Mouse (Mus musculus): ENCODE results near the gene Ppa2.
A peak's percentile ranks its signal among the peaks of the same experiment; 100 is the strongest.

Gene Ppa2

DNA sequence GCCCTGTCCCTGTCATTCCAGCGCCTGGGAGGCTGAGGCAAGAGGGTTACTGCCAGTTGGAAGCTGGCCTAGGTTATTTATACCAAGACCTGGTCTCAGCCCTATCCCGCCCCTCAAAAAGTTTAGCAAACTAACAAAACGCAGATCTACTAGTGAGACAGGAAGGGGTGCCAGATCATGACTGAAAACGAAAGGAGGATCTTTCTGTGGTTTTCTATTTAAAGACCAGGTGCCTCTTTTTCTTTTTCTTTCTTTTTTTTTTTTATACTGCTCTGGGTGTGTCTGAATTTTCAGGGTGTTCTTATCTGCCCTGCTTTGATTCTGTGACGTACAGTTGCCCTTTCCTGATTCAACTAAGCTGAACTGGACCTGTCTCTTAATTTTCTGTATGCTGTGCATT lies 22.4 kb downstream of the Ppa2 start:
- no peak for DNase-seq

DNA sequence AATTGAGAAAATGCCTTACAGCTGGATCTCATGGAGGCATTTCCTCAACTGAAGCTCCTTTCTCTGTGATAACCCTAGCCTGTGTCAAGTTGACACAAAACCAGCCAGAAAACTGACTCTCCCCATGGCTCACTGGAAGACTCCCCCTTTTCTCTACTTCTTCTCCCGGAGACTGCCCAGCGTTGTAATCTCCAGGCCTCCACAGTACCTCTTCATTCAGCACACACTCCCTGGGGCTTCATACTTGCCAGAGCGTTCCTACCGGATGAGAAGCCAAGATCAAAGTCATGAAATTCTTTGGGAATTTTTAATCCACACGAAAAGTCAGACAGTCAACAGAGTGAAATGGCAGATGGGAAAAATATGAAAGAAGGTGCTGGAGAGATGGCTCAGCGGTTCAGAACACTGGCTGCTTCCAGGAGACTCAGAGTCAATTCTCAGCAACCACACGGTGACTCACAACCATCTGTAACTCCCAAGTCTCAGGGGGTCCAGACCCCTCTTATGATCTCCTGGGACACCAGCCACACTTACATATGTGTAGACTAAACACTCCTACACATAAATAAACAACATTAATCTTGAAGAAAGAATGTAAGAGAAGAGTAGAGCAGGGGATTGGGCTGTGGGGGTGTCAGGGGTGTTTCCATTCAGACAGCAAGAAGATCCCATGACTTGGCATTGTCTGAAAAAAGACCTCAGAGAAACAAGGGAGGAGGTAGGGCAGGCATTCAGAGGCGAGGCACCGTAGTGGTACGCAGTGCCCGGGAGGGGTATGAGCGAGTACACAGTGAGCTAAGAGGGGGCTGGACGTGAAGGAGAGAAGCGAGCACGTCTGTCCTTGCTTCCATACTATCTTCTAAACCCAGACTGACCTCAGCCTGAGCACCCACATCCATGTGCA lies 23.6 kb downstream of the Ppa2 start:
- no peak for DNase-seq

DNA sequence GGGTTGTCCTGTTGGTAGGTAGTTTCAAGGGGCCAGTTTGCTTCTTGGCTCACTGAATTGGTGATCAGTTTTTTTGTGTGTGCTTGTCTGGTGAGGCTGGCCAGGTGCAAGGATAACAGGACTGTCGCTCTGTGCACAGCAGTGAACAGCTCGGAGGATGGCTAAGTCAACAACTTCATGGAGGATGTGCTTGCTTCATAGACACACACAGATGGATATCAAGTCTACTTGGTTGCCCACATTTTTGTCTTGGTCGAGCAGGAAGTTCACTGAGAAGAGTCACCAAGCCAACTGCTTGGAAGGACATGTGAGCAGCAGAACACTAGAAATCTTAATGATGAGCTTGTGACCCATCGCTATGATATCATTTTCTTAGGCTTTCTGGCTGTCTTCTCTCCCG lies 24.8 kb downstream of the Ppa2 start:
- DNase-seq = no peak

DNA sequence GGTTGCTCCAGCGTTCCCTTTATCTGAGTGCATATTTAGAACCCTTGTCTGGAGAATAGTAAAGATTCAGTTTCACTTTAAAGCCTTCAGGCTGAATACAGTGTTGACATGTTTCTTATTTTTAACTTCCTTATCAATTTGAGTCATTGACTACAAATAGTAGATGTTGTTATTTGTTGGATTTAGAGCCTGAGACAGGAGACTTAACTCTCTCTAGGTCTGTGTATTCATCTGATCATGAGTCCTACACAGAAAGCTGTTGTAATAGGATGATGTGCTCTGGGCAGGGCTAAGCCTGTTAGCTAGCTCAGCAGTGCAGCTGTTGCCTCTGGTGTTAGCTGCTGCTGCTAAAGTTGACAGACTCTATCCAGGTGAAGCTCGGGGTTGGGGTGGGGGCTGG lies 25.3 kb downstream of the Ppa2 start:
- no peak for DNase-seq

DNA sequence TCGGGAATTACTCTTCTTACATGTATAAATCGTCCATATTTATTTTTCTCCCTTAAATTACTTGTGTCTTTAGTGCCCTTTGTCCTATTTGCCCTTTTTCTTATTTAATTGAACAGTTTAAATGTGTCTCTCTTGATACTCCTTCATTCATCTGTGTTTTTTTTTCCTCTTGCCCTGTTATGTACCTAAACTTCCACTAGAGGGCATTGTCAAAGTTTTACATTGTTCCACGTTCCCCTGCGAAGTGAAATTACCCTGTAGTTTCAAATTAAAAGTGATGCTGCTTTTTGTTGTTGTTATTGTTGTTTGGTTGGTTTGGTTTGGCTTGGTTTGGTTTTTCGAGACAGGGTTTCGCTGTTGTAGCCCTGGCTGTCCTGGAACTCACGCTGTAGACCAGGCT lies 26.5 kb downstream of the Ppa2 start:
- DNase-seq = no peak

DNA sequence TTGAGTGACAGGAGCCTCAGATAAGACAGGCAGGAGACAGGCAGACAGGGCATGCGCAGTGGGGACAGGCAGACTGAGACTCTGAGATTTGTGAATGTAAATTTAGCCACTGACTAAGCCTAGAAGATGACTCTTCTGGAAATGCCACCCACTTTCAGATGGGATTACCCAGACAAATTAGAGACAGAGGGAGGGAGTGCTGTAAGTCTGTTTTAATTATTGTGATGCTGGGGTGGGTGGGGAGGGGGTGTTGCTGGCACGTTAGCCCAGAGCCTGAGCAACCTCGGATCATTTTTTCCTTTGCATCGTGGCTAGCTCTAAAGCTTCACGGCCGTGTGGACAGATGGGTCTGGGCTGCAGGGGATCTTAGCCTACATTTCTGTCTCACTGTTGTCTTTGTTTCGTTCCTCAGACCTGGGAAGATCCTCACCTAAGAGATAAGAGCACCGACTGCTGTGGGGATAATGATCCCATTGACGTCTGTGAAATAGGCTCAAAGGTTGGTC lies 29.0 kb downstream of the Ppa2 start:
- DNase-seq = peak; percentile 80

DNA sequence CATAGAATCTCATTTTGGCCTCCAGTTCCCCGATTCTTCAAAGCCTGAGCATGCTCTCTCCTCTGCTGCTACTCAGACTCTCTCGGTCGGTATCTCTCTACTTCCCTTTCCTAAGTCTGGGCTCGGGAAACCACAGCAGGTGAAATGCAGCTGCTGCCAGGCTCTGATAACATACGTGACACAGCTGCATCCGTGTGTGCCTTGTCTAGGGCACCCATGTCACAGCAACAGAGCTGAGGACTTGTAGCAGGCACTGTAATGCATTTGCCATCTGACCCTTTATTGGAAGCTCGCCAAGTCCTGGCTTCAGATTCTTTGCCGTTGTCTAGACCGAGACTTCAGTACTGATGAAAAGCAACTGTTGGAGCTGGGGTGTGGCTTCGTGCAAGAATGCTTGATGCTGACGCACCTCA lies 29.5 kb downstream of the Ppa2 start:
- no peak for DNase-seq

DNA sequence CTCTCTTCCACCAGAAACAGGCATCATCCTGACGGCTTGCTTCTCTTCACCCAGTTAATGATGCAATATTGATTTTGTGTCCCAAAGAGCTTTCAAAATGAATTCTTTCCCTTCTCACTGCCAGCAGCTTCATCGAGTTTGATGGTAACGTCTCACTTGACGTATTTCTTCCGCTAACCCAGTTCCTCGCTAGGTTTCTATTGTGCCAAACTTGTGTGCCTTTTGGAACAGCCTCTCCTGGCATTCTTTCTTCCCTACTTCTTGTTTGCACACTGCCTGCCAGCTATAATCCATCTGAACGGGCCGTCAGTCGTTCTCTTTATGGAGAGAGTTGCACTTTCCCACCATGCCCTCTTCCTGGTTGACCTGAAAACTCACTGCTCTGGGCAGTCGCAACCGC lies 31.2 kb downstream of the Ppa2 start:
- no peak for DNase-seq

DNA sequence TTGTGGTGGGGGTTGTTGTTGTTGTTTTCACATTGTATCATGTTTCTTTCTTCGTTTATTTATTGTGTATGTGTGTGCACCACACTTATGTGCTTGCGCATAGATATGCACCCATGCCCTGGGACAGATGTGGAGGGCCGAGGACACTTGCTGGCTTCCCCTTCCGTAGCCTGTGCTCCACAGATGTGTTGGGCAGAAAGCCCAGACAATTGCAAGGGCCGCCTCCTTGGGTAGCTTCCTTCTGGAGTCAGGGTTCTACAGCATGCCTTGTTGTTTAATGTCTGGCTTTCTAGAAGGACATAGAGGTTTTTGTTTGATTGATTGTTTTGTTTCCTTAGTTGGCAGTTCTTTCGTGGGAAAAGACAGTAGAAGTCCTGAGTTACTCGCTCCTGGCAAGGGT lies 37.6 kb downstream of the Ppa2 start:
- no peak for DNase-seq

DNA sequence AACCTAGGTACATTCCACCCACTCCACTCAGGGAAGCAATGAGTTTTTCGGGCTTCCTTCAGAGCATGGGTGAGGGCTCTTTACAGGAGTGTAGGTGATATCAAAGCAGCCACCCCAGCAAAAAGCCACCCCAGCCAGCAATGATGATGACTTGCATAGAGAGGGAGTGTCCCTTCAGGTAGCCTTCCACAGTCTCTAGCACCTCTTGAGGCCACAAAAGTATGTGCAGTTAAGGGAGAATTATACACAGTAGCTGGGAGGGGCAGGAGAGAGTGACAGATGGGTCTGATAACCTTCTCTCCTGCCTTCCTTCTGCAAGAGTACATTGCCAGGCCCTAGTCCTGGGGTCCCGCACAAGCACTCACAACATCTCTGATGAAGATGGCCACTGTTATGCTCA lies 38.9 kb downstream of the Ppa2 start:
- no peak for DNase-seq

DNA sequence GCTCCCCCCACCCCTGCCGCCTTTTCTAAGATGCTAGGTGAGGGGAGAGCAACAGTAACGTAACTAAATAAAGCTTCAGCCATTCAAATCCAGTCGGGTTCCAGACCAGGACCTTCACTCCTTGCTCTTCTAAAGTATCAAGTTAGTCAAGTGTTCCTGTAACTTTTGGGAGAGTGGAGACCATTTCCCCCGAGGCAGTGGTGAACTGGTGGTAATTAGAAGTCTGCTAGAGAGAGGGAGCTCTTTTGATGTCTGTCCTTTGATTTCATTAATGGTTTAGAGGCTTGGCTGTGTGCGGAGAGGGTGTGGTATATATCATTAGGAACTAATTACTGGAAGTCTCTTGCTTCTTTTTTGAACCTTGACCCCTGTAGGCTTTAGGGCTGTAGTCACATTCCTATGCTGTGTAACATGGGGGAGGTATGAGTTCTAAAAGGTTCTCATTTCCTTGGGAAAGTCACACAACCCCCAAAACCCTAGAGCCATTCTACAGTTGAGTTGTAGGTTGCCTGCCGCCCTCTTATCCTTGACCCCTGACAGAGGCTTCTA lies 47.6 kb downstream of the Ppa2 start:
- no peak for DNase-seq

DNA sequence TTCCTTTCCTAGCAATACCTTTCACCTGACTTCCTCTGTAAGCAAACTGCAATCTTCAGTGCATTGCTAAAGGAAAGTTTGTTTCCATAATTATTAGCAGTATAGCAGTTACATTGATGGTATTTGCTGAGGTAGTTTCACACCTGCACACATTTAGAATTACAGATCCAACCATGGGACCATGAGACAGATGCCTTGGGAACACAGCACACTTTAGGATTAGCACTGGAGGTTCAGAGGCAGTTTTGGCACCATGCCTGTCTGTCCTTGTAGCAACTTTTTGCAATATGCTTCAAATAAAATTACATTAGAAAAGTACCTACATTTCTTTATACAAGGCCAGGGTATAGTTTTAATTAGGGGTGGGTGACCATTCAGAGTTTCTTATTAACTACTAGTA lies 48.1 kb downstream of the Ppa2 start:
- no peak for DNase-seq

DNA sequence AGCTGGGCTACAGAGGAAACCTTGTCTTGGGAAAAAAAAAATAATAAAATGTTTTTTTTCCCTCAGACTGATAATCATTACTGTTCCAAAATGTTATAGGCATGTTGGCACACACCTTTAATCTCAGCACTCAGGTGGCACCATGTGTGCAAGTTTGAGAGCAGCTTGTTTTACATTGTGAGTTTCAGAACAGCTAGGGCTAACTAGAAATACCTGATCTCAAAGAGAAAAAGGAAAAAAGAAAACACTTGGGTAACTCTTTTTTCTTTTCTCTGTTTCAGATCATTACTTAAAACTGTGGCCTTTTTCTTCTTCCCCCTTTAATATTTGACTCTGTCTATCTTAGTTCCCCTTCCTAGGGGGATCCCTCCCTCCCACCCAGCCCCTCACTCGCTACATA lies 51.5 kb downstream of the Ppa2 start:
- no peak for DNase-seq

DNA sequence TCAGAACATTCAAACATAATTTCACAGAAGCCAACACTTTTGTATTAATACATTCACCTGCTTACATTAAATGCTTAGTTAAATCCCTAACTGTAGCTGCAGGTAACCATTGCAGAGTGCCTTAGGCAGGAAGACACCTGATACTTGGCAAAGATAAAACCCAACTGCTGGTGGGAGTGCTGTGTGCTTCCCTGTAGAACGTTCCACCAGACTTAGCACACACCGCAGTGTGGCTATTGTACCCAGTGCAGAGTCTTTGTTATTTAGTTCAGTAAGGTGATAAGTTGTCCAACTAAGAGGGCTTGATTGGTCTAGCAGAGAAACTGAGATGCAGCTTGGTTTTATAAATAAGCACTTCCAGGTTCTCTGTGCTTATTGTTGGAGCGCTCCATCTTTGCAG lies 54.2 kb downstream of the Ppa2 start:
- DNase-seq = no peak

DNA sequence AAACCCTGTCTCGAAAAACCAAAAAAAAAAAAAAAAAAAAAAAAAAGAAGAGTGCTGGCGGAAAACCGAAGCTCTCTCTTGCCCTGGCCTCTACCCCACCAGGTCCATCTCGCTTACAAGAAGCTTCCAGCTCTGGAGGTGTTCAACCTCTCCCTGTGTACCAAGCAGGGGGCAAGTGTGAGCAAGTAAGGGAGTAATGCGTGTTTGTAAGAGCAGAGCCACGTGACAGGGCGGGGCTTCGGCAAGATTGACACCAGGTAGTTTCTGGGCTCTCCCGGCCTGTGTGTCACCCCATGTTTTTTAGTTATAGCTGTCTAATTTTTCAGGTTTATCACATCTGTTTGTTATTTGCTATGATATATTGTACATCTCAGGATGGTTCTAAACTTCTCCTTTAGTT lies 56.2 kb downstream of the Ppa2 start:
- DNase-seq = no peak

DNA sequence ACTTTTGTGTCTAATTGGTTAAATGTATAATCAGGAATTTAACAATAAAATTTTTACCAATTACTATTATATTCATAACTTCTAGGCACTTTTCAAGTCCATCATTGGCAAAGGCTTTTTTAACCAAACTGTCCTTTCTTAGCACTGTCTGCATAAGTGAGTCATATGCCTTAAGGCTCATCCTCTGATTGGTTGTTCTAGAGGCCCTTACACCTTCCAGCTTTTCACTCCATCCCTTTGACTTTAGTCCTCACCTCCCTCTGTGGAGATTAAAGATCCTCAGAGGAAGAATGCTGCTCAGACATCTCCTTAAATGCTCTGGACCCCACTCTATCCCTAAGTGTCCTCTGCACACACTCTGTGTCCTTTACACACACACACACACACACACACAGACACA lies 68.3 kb downstream of the Ppa2 start:
- DNase-seq = no peak

DNA sequence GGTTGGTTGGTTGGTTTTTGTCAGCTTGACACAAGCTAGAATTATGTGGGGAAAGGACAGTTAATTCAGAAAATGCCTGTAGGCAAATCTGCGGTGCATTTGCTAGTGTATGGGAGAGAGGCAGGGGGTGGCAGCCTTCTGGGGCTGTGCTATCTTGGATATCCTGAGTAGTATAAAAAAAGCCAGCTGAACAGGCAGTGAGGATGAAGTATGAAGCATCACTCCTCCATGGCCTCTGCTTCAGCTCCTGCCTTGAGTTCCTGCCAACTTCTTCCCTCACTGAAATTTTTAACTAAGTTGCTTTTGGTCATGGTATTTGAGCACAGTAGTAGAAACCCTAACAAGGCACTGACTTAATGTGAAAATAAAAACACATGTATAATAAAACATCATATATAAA lies 70.1 kb downstream of the Ppa2 start:
- DNase-seq = no peak

DNA sequence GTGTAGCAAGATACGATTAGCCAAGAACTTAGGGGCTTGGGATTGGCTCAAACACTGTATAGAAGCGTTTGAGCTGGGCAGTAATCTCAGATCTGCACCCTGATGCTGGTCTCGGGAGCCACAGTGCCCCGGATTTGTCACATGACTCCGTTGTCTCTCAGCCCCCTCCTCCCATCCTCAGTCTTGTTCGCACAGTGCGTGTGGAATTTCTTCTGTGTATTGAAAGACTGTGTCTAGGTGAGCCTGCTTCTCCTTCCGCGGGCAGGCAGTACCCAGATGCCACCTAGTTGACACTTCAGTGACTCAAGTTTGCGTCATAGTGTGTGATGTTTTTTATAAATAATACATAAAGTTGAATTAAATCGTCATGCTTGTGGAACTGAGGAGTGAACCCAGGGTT lies 71.6 kb downstream of the Ppa2 start:
- no peak for DNase-seq

DNA sequence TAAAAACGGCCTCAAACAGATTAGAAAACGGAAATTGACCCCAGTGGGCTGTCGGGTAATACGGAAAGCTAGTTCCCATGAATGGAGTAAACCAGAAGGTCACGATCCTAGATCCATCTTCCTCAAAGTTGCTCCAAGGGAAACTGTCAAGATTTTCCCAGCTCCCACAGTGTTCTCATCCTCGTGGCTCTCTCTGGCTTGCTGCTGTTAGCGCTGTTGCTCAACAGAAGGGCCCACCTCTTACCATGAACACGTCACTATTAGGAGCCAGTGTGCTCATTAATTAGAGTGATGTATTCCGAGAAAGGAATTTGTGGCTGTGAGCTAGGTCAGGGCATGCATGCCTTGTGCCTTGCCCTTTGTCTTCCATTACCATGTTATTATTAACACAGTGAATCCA lies 72.2 kb downstream of the Ppa2 start:
- DNase-seq = no peak

DNA sequence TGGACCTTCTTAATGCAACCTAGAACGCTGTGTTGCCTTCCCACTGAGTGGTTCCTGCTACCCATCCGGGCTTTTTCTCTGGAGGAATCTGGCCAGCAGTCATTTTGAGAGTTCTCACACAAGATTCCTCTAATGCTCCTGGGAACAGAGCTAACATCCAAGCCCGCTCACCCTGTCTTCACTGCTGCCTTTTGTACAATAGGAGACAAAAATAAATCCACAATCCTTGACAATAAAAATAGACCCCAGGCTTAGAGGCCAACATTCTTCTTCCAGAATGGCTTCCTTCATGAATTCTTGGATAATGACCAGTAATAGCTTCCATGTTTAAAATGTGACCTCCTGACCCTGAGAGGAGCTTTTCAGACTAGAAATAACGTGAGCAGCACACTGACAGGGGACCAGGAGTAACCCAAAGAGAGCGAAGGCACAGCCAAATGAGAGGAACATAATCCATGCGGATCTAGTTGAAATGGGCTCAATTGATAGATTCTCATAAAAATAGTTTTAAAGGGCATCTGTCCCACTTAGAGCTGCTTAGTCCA lies 74.3 kb downstream of the Ppa2 start:
- DNase-seq = no peak

DNA sequence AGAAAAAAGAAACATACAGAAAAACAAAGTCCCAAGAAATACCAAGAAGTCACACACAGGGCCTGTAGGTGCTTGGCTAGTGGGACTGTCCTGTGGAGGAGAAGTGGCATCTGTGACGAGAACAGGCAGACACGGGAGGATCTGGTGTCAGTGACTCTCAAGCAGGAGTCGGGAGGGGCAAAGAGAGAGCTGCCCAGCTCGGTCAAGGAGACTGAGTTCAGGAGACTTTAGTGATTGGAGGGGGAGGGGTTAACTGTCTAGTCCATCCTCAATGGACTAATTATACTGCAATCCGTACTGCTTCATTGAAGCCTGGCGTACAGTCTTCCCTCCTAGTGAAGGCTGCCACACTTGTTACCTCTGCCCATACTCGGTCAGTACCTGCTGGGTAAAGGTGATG lies 77.4 kb downstream of the Ppa2 start:
- no peak for DNase-seq

DNA sequence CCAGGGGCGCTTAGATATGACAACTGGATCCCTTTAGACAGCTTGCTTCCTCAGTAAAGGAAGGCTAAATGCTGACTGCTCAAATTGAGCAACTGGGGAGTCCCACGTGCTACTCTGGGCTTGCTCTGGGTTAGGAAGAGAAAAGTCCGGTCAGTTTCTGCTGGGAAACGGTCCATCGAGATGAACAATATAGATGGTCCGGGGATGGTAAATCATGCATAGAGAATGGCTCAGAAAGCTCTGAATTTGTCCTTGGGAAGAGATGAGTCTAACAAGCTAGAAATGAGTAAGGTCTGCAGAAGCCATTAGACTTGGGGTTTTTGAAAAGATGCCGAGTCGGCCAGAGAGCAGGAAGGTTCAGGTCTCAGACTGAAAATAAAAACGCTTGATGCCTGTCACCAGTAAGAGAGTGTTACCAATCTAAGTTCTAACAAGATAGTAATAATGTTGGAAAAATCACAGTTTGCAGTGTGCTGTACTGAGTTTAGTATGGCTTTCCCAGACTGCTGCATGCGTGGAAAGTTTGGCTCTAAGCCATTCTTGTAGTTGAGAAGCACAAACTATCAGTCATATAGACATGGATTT lies 80.0 kb downstream of the Ppa2 start:
- no peak for DNase-seq

DNA sequence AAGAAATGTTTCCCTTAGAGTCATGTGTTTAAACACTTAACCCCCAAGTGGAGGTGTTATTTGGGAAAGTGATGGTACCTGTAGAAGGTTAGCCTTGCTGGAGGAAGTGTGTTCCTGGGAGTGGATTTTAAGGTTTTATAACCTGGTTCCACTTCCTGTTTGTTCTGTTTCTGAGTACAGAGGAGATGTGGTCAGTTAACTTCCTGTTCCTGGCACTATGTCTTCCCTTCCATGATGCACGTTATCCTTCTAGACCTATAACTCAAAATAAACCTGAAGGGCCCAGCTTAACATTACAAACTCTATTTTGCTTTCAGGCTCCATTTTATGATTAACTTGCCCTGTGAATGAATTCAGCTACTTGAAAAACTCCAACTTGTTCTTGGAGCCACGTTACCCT lies 84.6 kb downstream of the Ppa2 start:
- no peak for DNase-seq

DNA sequence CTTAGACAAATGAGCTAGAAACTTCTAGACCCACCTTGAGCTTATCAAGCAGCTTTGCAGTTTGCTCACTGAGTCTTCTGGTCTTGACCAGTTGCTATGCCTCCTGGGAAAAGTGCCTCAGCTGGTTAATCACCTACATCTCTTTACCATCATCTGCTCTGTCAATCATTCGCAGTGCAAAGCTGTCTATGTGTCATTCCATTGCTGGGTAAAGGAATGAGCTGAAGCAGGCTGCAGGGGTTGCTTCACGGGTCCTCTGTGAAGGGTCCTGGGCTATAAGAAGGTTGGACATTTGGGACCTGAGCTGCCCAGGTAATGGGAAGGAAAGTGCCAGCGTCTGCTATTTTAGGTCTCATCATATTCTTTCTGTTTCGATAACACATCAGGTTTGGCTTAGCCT lies 93.9 kb downstream of the Ppa2 start:
- no peak for DNase-seq

Measured in layer of hippocampus, adult 9-11 months (tissue).